Mouse (Mus musculus): ENCODE measurements around the gene Retreg2. TPM values are rescaled to one million over a fixed set of nuclear protein-coding genes. Genes with fewer than 3 reads are reported as not detected.

Retreg2 gene
- 50.7 and 54.5 TPM in 2 replicates for polyA plus RNA-seq (2012; rRNA removed)

GRCm38 (mm10) chr1:75142301-75143261, at the start of gene Retreg2, which contains the start of gene Cnppd1:
TSS of gene Retreg2 (plus strand) at chr1:75142778.
TSS of gene Cnppd1 (minus strand) at chr1:75142711.

DNA sequence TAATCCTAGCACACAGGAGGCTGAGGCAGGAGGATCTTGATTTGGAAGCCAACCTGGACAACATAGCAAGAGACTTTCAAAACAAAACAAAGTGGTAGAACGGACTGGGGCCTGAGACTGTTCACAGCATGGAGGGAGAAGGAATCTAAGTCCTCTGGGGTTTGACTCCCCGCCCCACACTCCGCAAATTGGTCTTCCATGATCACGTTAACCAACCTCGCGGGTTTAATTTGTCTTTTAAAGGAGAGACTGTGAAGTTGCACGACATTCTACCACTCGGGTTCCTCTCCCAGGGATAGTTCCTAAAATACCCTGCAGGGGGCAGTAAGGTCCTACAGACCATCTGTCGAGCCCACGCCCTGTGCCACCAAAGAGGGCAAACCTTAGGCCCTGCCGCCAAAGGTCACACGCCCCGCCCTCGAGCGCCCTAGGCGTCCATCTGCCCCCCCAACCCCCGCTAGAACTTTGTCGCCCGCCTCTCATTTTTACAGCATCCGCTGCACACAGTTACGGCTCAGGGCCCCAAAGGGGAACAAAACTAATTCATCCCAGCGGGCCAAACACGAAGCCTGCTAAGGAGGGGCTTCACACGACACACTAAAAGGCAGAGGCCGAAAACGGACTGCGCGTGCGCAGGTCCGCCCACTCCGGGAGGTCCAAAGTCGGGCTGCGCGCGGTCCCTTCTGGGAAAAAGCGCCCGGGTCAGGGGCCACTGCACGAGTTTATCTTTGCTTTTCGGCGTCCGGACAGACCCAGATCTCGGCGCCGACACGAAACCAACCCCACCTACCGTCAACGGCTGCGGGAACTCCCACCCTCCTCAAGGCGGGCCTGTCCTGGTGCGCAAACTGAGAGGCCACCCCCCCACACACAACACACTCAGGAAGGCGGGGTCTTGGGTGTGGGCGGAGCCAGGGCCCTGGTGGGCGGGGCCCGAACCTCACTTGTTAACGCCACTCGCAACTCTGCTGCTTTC, 17.9 kb upstream of the Retreg2 start, which contains the start of gene Nhej1:
Nhej1 (minus strand) TSS at position 855 of the 976 bp plus-strand sequence.

DNA sequence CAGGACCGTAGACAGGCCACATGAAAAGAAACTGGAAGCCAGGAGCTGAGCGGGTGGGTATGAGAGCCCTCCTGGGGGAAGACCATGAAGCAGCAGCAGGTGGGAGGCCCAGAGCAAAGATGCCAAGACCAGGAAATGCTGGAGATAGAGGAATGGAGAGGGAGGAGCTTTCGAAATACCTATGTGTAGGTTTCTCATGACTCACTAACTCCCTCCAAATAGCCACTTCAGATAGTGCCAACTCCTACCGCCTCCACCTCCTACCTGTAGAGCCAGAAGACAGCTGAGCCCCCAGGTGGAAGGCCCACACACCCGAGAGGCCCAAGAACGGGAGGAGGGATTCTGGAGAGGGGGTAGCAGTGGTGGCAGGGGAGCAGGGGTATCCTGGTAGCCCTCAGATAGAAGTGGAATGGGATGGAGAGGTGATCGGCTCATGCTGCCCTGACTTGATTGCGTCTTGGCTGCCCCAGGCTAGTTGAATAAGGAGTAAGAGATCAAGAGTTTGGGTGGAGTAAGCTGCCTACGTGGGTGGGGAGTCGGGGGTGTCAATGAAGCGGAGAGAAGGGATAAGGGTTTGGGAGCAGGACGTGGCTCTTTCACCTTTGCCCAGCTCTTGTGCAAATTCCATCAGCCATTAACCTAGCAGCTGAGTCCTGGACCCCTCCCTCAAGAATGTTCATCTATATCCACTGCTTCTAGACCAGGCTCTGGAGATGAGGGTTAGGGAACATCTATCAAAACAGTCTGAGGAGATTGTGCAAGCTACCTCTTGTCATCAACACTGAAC, 9.0 kb upstream of the Retreg2 start, which contains the start of gene Slc23a3:
Slc23a3 (minus strand) TSS at position 470 of the 787 bp plus-strand sequence.

DNA sequence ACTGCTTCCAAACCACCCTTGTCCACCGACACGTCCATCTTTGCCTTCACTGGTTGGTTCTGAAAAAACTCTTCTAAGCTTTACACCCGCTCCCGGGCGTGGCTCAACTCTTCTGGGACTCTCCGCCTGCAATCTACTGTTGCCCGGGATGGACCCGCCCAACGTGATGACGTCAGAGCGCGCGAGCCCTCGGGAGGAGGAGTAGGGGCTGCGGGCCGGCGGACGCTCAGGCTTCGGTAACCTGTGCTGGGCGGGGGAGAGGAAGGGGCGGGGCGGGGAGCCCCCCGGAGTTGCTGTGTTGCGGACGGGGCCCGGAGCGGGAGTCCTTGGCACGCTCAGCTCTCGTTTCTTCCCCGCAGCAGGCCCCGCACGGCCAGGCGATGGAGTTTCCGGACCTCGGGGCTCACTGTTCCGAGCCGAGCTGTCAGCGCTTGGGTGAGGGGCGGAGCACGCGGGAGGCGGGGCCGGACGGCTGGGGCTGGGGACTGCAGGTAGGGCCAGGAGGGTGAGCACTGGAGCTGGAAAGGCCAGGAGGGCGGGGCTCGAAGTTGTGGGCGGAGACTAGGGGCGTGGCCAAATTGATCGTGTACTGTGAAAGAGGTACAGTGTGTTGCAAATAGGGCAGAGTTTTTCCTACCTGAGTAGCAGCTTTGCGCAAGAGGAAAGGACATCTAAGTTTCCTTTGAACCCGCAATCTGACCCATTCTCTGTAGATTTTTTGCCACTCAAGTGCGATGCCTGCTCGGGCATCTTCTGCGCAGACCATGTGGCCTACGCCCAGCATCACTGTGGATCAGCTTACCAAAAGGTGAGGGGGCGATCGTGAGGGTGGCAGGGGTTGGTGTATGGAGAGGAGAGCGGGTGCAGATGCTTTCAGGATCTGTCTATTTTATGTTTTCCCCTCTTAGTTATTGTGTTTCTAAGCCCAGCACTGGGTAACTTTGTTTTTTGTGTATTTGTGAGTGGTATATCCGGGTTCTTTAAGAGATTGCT, 26.2 kb downstream of the Retreg2 start, which contains the start of gene Zfand2b:
Zfand2b (plus strand) TSS at position 175 of the 993 bp plus-strand sequence.

GRCm38 (mm10) chr1:75180105-75180590, 37.6 kb downstream of the Retreg2 start, which contains the start of gene Abcb6:
TSS of gene Abcb6 (minus strand) at chr1:75180392.

DNA sequence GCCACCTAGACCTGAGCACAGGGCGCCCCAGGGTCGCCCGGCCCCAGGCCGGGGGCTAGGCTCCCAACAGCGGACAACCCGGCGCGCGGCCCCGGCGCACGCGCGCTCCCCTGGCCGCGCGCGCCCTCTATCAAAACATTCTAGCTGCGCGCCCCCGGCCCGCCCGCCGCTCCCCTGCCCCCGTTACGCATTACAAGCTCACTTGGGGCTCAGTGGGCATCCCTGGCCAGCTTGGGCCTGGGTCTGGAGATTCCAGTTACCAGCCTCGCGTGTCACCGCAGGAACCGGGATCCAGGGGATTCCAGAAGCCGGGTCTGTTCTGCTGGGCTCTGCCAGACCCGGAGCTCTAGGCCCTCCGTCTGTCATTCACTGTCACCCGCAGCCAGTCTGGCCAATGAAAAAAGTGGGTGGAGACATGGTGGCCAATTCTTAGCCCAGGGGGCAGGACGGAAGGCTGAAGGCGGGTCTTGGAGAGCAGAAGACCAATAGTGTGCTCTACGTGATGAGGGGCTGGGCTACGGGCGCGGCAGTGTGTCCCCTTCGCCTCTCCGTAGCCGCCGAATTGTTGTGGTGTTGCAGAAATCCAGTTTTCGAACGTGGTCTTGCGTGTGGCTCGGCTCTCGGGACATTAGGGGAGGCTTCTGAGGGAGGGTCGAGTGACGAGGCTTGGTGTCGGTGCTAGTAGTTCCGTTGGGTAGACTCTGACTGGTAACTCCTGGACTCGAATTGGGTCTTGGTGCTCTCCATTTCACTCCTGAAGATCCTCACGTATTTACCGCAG, 49.2 kb downstream of the Retreg2 start, which contains the start of the genes Ankzf1 and Atg9a:
Ankzf1 (plus strand) TSS at position 530 of the 781 bp plus-strand sequence.
Atg9a (minus strand) TSS at position 575 of the 781 bp plus-strand sequence.

Other genes starting within 250 kb of the Retreg2 start
- not detected in 2 replicates for gene Cryba2, start 249.6 kb upstream of the Retreg2 start, polyA plus RNA-seq (2012; rRNA removed)
- not detected in 2 replicates for gene Cfap65, start 207.2 kb upstream of the Retreg2 start, polyA plus RNA-seq (2012; rRNA removed)
- gene Ihh, start 191.1 kb upstream of the Retreg2 start, polyA plus RNA-seq (2012; rRNA removed) = 7.8 and 8.2 TPM in 2 replicates
- gene Nhej1, start 17.6 kb upstream of the Retreg2 start, polyA plus RNA-seq (2012; rRNA removed) = 2.2 and 2.3 TPM in 2 replicates
- gene Slc23a3, start 8.9 kb upstream of the Retreg2 start, polyA plus RNA-seq (2012; rRNA removed) = 1.2 TPM in 2 replicates
- gene Cnppd1, start 67 bp upstream of the Retreg2 start, polyA plus RNA-seq (2012; rRNA removed) = 26.9 and 31.0 TPM in 2 replicates
- gene Zfand2b, start 25.9 kb downstream of the Retreg2 start, polyA plus RNA-seq (2012; rRNA removed) = 41.4 and 42.2 TPM in 2 replicates
- 25.8 and 25.9 TPM in 2 replicates for gene Abcb6, start 37.6 kb downstream of the Retreg2 start, polyA plus RNA-seq (2012; rRNA removed)
- gene Ankzf1, start 49.4 kb downstream of the Retreg2 start, polyA plus RNA-seq (2012; rRNA removed) = 11.0 and 13.7 TPM in 2 replicates
- gene Atg9a, start 49.4 kb downstream of the Retreg2 start, polyA plus RNA-seq (2012; rRNA removed) = 22.2 and 26.3 TPM in 2 replicates
- gene Glb1l, start 68.0 kb downstream of the Retreg2 start, polyA plus RNA-seq (2012; rRNA removed) = 4.7 and 4.9 TPM in 2 replicates
- 104 and 122 TPM in 2 replicates for gene Stk16, start 68.1 kb downstream of the Retreg2 start, polyA plus RNA-seq (2012; rRNA removed)
- gene Tuba4a, start 77.1 kb downstream of the Retreg2 start, polyA plus RNA-seq (2012; rRNA removed) = 103 and 117 TPM in 2 replicates
- not detected in 2 replicates for gene A630095N17Rik, start 89.3 kb downstream of the Retreg2 start, polyA plus RNA-seq (2012; rRNA removed)
- 20.3 and 23.9 TPM in 2 replicates for gene Dnajb2, start 93.6 kb downstream of the Retreg2 start, polyA plus RNA-seq (2012; rRNA removed)
- 0.10 TPM in 2 replicates for gene Ptprn, start 121.7 kb downstream of the Retreg2 start, polyA plus RNA-seq (2012; rRNA removed)
- not detected in 2 replicates for gene Resp18, start 135.6 kb downstream of the Retreg2 start, polyA plus RNA-seq (2012; rRNA removed)
- 61.8 and 63.4 TPM in 2 replicates for gene Dnpep, start 175.2 kb downstream of the Retreg2 start, polyA plus RNA-seq (2012; rRNA removed)
- gene Des, start 217.6 kb downstream of the Retreg2 start, polyA plus RNA-seq (2012; rRNA removed) = 2.0 and 2.2 TPM in 2 replicates
- gene Speg, start 232.5 kb downstream of the Retreg2 start, polyA plus RNA-seq (2012; rRNA removed) = 4.9 and 6.9 TPM in 2 replicates

Data from liver, embryonic 18 days (tissue).